Mouse (Mus musculus): ENCODE measurements around the gene H2afy2.

GRCm38 (mm10) chr10:61737537-61737936 lies 46.4 kb downstream of the H2afy2 start:
- TF ChIP-seq SMC3 (IDR thresholded peaks at IDR 0.05; ENCODE audit: low read depth, low read length) (no peak), ETS1 (IDR thresholded peaks at IDR 0.05; ENCODE audit: low read depth, low read length) (no peak), CTCF (IDR thresholded peaks at IDR 0.05 in 2 of 3, conservative IDR thresholded peaks at IDR 0.05 in 1 of 3; ENCODE audit: control insufficient read depth in 1 of 3, insufficient read depth in 1 of 3, low read depth in 2 of 3, low read length in 3 of 3, poor library complexity in 1 of 3, severe bottlenecking in 1 of 3) (no peak), POLR2A (IDR thresholded peaks at IDR 0.05; ENCODE audit: control insufficient read depth in 1 of 2, insufficient read depth in 1 of 2, low read depth in 1 of 2, low read length in 2 of 2, poor library complexity in 1 of 2) (no peak), TBP (IDR thresholded peaks at IDR 0.05; ENCODE audit: low read depth, low read length) (no peak), HCFC1 (IDR thresholded peaks at IDR 0.05; ENCODE audit: low read depth, low read length) (no peak), CHD2 (IDR thresholded peaks at IDR 0.05; ENCODE audit: low read length) (no peak), TCF12 (IDR thresholded peaks at IDR 0.05; ENCODE audit: low read depth, low read length) (no peak), TAL1 (IDR thresholded peaks at IDR 0.05; ENCODE audit: low read length) (no peak), GABPA (IDR thresholded peaks at IDR 0.05; ENCODE audit: low read depth, low read length) (no peak), MXI1 (IDR thresholded peaks at IDR 0.05; ENCODE audit: low read depth, low read length) (no peak), UBTF (IDR thresholded peaks at IDR 0.05; ENCODE audit: borderline replicate concordance, insufficient read depth, low read depth, low read length) (no peak), EP300 (IDR thresholded peaks at IDR 0.05; ENCODE audit: low read depth in 1 of 2, low read length in 2 of 2) (no peak)
